Mouse (Mus musculus) embryonic facial prominence, embryonic 13.5 days (tissue): ENCODE results near the gene Hnrnph2. TPM values are rescaled to one million over a fixed set of nuclear protein-coding genes. Genes with fewer than 3 reads are reported as not detected.
A peak's percentile ranks its signal among the peaks of the same experiment; 100 is the strongest.

Experiments used
- ATAC-seq: fragments of 200-750 bp; cut with Nextera tagmentation; 2 replicates; pipeline ENCODE4 v1.8.0; 2017; ENCODE audit warnings: low read depth; ENCODE audit not compliant: insufficient number of reproducible peaks, insufficient read depth, low FRiP score, low TSS enrichment
- H3K27ac ChIP-seq: fragments of 300-500 bp; sonication (generic); 2 replicates; pipeline ENCODE4 v1.5.1; 2015; ENCODE audit warnings: moderate library complexity, mild to moderate bottlenecking, inconsistent platforms
- H3K27me3 ChIP-seq: fragments of 300-500 bp; sonication (generic); 2 replicates; pipeline ENCODE4 v1.6.1; 2015; ENCODE audit warnings: mild to moderate bottlenecking, inconsistent platforms
- H3K36me3 ChIP-seq: fragments of 300-500 bp; sonication (generic); 2 replicates; pipeline ENCODE4 v1.6.1; 2015; ENCODE audit warnings: mild to moderate bottlenecking, inconsistent platforms
- H3K4me1 ChIP-seq: fragments of 300-500 bp; sonication (generic); 2 replicates; pipeline ENCODE4 v1.6.1; 2015; ENCODE audit warnings: inconsistent platforms
- H3K4me2 ChIP-seq: fragments of 300-500 bp; sonication (generic); 2 replicates; pipeline ENCODE4 v1.6.1; 2015; ENCODE audit warnings: moderate library complexity, mild to moderate bottlenecking, inconsistent platforms
- H3K4me3 ChIP-seq: fragments of 300-500 bp; sonication (generic); 2 replicates; pipeline ENCODE4 v1.5.1; 2015; ENCODE audit warnings: mild to moderate bottlenecking, inconsistent platforms
- H3K9ac ChIP-seq: fragments of 300-500 bp; sonication (generic); 2 replicates; pipeline ENCODE4 v1.6.1; 2015; ENCODE audit warnings: mild to moderate bottlenecking, inconsistent platforms
- H3K9me3 ChIP-seq: fragments of 300-500 bp; sonication (generic); 2 replicates; pipeline ENCODE4 v1.6.1; 2016; ENCODE audit warnings: inconsistent platforms
- WGBS: fragments of 180-500 bp; shearing (Covaris S2); methylation state at CpG from one replicate; pipeline ENCODE4 v1.1.7; 2015; ENCODE audit warnings: mixed read lengths; 5-methylcytosine and 5-hydroxymethylcytosine counted together
- polyA plus RNA-seq: library from polyadenylated mRNA; unstranded; fragments of >200 nt; fragmentation: Nextera tagmentation; extraction: Ambion mirVana; gene quantifications from 2 replicates; pipeline ENCODE4 v1.2.1, GENCODE M21; 2015

The Hnrnph2 gene
- polyA plus RNA-seq, 1 experiment from 2014 or later, result 151 TPM

GRCm38 (mm10) chrX:134620254-134620865 lies 19.4 kb downstream of the Hnrnph2 start:
- Histone ChIP-seq H3K4me3 (no peak overlapping the region), H3K9me3 (no peaks in the 10 kb centered on the region), H3K9ac (no peak overlapping the region), H3K4me1 (no peaks in the 10 kb centered on the region), H3K36me3 (no peaks in the 10 kb centered on the region), H3K27ac (peak overlapping the region; percentile 39; the same call in 1 of the 2 replicates), H3K27me3 (peaks cover 9% of the 10 kb centered on the region), H3K4me2 (no peak overlapping the region)
- ATAC-seq, result no peak
- 40% methylated on average over 8 of the region's 8 CpGs for WGBS

- no peak for ATAC-seq
- 63% methylated on average over 3 of the region's 3 CpGs for WGBS
- Histone ChIP-seq H3K27ac (no peak overlapping the region), H3K27me3 (peaks cover 9% of the 10 kb centered on the region), H3K4me3 (no peak overlapping the region), H3K4me1 (no peaks in the 10 kb centered on the region), H3K4me2 (no peak overlapping the region), H3K9me3 (no peaks in the 10 kb centered on the region), H3K9ac (no peak overlapping the region), H3K36me3 (no peaks in the 10 kb centered on the region)
These were observed 20.7 kb downstream of the Hnrnph2 start for GRCm38 (mm10) chrX:134621685-134622084.

GRCm38 (mm10) chrX:134623350-134623749 lies 22.4 kb downstream of the Hnrnph2 start:
- Histone ChIP-seq H3K36me3 (no peaks in the 10 kb centered on the region), H3K9ac (no peak overlapping the region), H3K27ac (no peak overlapping the region), H3K27me3 (peaks cover 10% of the 10 kb centered on the region; the same call in 1 of the 2 replicates), H3K4me1 (no peaks in the 10 kb centered on the region), H3K9me3 (no peaks in the 10 kb centered on the region), H3K4me3 (no peak overlapping the region), H3K4me2 (no peak overlapping the region)
- 88% methylated on average over 4 of the region's 4 CpGs for WGBS
- ATAC-seq, result no peak

GRCm38 (mm10) chrX:134628200-134628599 lies 27.2 kb downstream of the Hnrnph2 start:
- Histone ChIP-seq H3K27ac (no peak overlapping the region), H3K36me3 (no peaks in the 10 kb centered on the region), H3K4me3 (no peak overlapping the region), H3K9me3 (no peaks in the 10 kb centered on the region), H3K27me3 (peaks cover 7% of the 10 kb centered on the region; the same call in 1 of the 2 replicates), H3K9ac (no peak overlapping the region), H3K4me1 (no peaks in the 10 kb centered on the region), H3K4me2 (no peak overlapping the region)
- no peak for ATAC-seq
- WGBS, result 85% methylated on average over 2 of the region's 2 CpGs

- H3K27ac ChIP-seq, result no peak overlapping the region
- no peak overlapping the region for H3K4me2 ChIP-seq
- H3K4me1 ChIP-seq, result no peaks in the 10 kb centered on the region
- 83% methylated on average over 5 of the region's 5 CpGs for WGBS
- no peak overlapping the region for H3K4me3 ChIP-seq
- ATAC-seq, result no peak
- no peaks in the 10 kb centered on the region for H3K36me3 ChIP-seq
- peaks cover 9% of the 10 kb centered on the region; the same call in 1 of the 2 replicates for H3K27me3 ChIP-seq
- H3K9ac ChIP-seq, result no peak overlapping the region
- no peaks in the 10 kb centered on the region for H3K9me3 ChIP-seq
These were observed 31.7 kb downstream of the Hnrnph2 start for GRCm38 (mm10) chrX:134632710-134633109.

GRCm38 (mm10) chrX:134635111-134635510 lies 34.1 kb downstream of the Hnrnph2 start:
- H3K4me2 ChIP-seq, result no peak overlapping the region
- no peak for ATAC-seq
- no peak overlapping the region for H3K4me3 ChIP-seq
- no peak overlapping the region for H3K27ac ChIP-seq
- 0 out of 2 replicates have a peak, but pooled peaks cover 9% of the 10 kb centered on the region for H3K27me3 ChIP-seq
- H3K4me1 ChIP-seq, result no peaks in the 10 kb centered on the region
- H3K36me3 ChIP-seq, result no peaks in the 10 kb centered on the region
- 45% methylated on average over 3 of the region's 3 CpGs for WGBS
- H3K9ac ChIP-seq, result no peak overlapping the region
- no peaks in the 10 kb centered on the region for H3K9me3 ChIP-seq

GRCm38 (mm10) chrX:134635860-134636259 lies 34.9 kb downstream of the Hnrnph2 start:
- no peak overlapping the region for H3K4me2 ChIP-seq
- H3K4me1 ChIP-seq, result no peaks in the 10 kb centered on the region
- ATAC-seq, result no peak
- peaks cover 14% of the 10 kb centered on the region; the same call in 1 of the 2 replicates for H3K27me3 ChIP-seq
- H3K27ac ChIP-seq, result no peak overlapping the region
- 55% methylated on average over 3 of the region's 3 CpGs for WGBS
- no peak overlapping the region for H3K4me3 ChIP-seq
- H3K36me3 ChIP-seq, result no peaks in the 10 kb centered on the region
- H3K9me3 ChIP-seq, result no peaks in the 10 kb centered on the region
- no peak overlapping the region for H3K9ac ChIP-seq

- Histone ChIP-seq H3K27ac (no peak overlapping the region), H3K4me3 (no peak overlapping the region), H3K9me3 (no peaks in the 10 kb centered on the region), H3K4me2 (no peak overlapping the region), H3K9ac (no peak overlapping the region), H3K36me3 (no peaks in the 10 kb centered on the region), H3K4me1 (no peaks in the 10 kb centered on the region), H3K27me3 (peaks cover 7% of the 10 kb centered on the region; the same call in 1 of the 2 replicates)
- WGBS, result 65% methylated on average over 10 of the region's 10 CpGs
- ATAC-seq, result no peak
These were observed 40.2 kb downstream of the Hnrnph2 start for GRCm38 (mm10) chrX:134641000-134641760.

- no peaks in the 10 kb centered on the region for H3K27me3 ChIP-seq
- no peak for ATAC-seq
- H3K9ac ChIP-seq, result no peak overlapping the region
- WGBS, result 80% methylated on average over 1 of the region's 1 CpGs
- H3K4me1 ChIP-seq, result no peaks in the 10 kb centered on the region
- no peak overlapping the region for H3K4me3 ChIP-seq
- H3K9me3 ChIP-seq, result no peaks in the 10 kb centered on the region
- H3K36me3 ChIP-seq, result no peaks in the 10 kb centered on the region
- no peak overlapping the region for H3K27ac ChIP-seq
- no peak overlapping the region for H3K4me2 ChIP-seq
These were observed 45.4 kb downstream of the Hnrnph2 start for GRCm38 (mm10) chrX:134646338-134646737.

- Histone ChIP-seq H3K9me3 (no peaks in the 10 kb centered on the region), H3K4me2 (no peak overlapping the region), H3K27me3 (no peaks in the 10 kb centered on the region), H3K36me3 (no peaks in the 10 kb centered on the region), H3K27ac (no peak overlapping the region), H3K9ac (no peak overlapping the region), H3K4me1 (no peaks in the 10 kb centered on the region), H3K4me3 (no peak overlapping the region)
- WGBS, result 61% methylated on average over 8 of the region's 8 CpGs
- no peak for ATAC-seq
These were observed 46.4 kb downstream of the Hnrnph2 start for GRCm38 (mm10) chrX:134647421-134647820.

GRCm38 (mm10) chrX:134648031-134648692 lies 47.2 kb downstream of the Hnrnph2 start:
- H3K27ac ChIP-seq, result no peak overlapping the region
- H3K27me3 ChIP-seq, result no peaks in the 10 kb centered on the region
- ATAC-seq, result no peak
- H3K36me3 ChIP-seq, result no peaks in the 10 kb centered on the region
- no peak overlapping the region for H3K4me3 ChIP-seq
- no peaks in the 10 kb centered on the region for H3K9me3 ChIP-seq
- H3K4me1 ChIP-seq, result no peaks in the 10 kb centered on the region
- 20% methylated on average over 11 of the region's 11 CpGs for whole genome bisulfite sequencing
- no peak overlapping the region for H3K4me2 ChIP-seq
- no peak overlapping the region for H3K9ac ChIP-seq
